Mouse (Mus musculus) ES-E14 (cell line): ENCODE measurements around the gene Astn2.

Experiments
- CHD2 ChIP-seq: IDR thresholded peaks from 2 replicates; pipeline ENCODE4 v1.6.1; 2014; ENCODE audit warnings: mild to moderate bottlenecking, low read depth, low read length, inconsistent platforms
- HCFC1 ChIP-seq: IDR thresholded peaks from 2 replicates; pipeline ENCODE4 v1.6.1; 2012; ENCODE audit warnings: low read length, inconsistent platforms, borderline replicate concordance; ENCODE audit not compliant: insufficient read depth
- MAFK ChIP-seq: IDR thresholded peaks from 2 replicates; pipeline ENCODE4 v1.6.1; 2014; ENCODE audit warnings: mild to moderate bottlenecking, low read depth, low read length, inconsistent platforms; ENCODE audit not compliant: insufficient read depth
- ZC3H11A ChIP-seq: IDR thresholded peaks from 2 replicates; pipeline ENCODE4 v1.6.1; 2012; ENCODE audit warnings: low read depth, mild to moderate bottlenecking, inconsistent platforms, low read length, borderline replicate concordance
- ZNF384 ChIP-seq: IDR thresholded peaks from 2 replicates; pipeline ENCODE4 v1.6.1; 2012; ENCODE audit warnings: low read depth, low read length, inconsistent platforms

DNA sequence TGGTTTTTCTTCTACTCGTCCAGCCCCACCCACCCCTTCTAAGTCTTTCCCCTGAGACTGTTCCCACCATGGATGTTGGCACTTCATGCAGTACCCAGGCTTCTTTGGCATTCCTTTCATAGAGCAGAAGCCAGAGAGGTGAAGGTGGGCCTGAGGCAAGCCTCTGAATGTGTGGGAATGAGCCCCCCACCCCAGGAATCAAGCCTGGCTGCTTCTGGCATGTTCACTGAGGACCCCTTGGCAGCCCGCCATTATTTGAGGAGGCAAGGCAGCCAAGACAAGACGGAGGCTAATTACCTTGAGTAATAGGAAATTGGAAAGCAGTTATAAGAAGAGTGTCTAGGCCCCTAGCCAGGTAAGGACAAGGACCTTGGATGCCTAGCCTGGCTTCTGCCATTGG is 973.6 kb downstream of the Astn2 start:
- TF ChIP-seq HCFC1 (no peak), MAFK (no peak), ZC3H11A (no peak), ZNF384 (no peak), CHD2 (no peak)
